Mouse (Mus musculus) bone marrow, adult 2 months (tissue): Measurements from ENCODE around the gene Smyd3. TPM values are rescaled to one million over a fixed set of nuclear protein-coding genes. Genes with fewer than 3 reads are reported as not detected.

Experiments used
- H3K27ac ChIP-seq: fragments of 200-500 bp; 2 replicates; pipeline ENCODE4 v1.5.1; 2012; ENCODE audit warnings: low read depth, mild to moderate bottlenecking, control low read depth, inconsistent platforms, low read length; ENCODE audit not compliant: control insufficient read depth, poor library complexity, insufficient read depth
- H3K4me1 ChIP-seq: fragments of 200-500 bp; 2 replicates; pipeline ENCODE4 v1.6.1; 2011; ENCODE audit warnings: low read length; ENCODE audit not compliant: control insufficient read depth, insufficient read depth
- H3K4me3 ChIP-seq: fragments of 200-500 bp; replicated peaks from 2 replicates; pipeline ENCODE3; 2011; ENCODE audit warnings: mild to moderate bottlenecking, low read depth, low read length, control low read depth; ENCODE audit not compliant: control insufficient read depth
- CTCF ChIP-seq: fragments of 200-500 bp; IDR thresholded peaks from 2 replicates; pipeline ENCODE4 v1.5.1; 2011; ENCODE audit warnings: low read length, control low read depth; ENCODE audit not compliant: control insufficient read depth, insufficient read depth
- POLR2A ChIP-seq: fragments of 200-500 bp; IDR thresholded peaks from 2 replicates; pipeline ENCODE4 v1.6.1; 2011; ENCODE audit warnings: low read depth, mild to moderate bottlenecking, control low read depth, low read length, borderline replicate concordance; ENCODE audit not compliant: control insufficient read depth
- WGBS: fragments of 180-500 bp; shearing (Covaris S2); methylation state at CpG from one replicate; pipeline ENCODE4 v1.1.7; 2018; 5-methylcytosine and 5-hydroxymethylcytosine counted together
- polyA plus RNA-seq: library from polyadenylated mRNA; stranded (reverse); fragments of >200 nt; gene quantifications from 2 replicates; pipeline ENCODE4 v1.2.4, GENCODE M21; 2011; ENCODE audit warnings: low replicate concordance; ENCODE audit not compliant: missing spikeins, insufficient read depth, insufficient read length

The Smyd3 gene
- polyA plus RNA-seq, 1 experiment = 20.8 TPM

DNA sequence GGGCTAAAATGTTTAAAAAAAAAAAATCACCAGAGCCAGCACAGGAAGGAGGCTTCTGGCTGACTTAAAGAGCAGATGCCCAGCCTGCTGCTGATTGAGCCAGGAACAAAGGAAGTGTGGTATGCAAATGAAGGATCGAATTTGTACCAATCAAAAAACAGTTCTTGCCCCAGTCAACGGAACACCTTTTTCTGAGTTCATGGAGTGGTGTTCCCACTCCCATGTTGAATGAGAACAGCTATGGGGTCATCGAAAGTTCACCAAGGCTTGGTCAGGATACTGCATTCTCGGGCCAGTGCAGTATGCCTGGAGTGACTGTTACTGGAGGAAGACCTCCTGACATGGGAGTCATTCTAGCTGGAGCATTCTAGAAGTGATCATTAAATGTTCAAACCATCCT is 109.8 kb downstream of the Smyd3 start:
- H3K4me1 ChIP-seq = no peaks in the 10 kb centered on the region
- H3K27ac ChIP-seq = no peak overlapping the region
- 78% methylated on average over 4 of the region's 4 CpGs for WGBS
- no peak overlapping the region for H3K4me3 ChIP-seq
- no peak for TF ChIP-seq POLR2A
- no peak for TF ChIP-seq CTCF

- H3K27ac ChIP-seq = no peak overlapping the region
- WGBS = 85% methylated on average over 5 of the region's 5 CpGs
- TF ChIP-seq CTCF = no peak
- TF ChIP-seq POLR2A = no peak
- no peak overlapping the region for H3K4me3 ChIP-seq
- H3K4me1 ChIP-seq = no peaks in the 10 kb centered on the region
Observed at GRCm38 (mm10) chr1:179400835-179401234, 117.0 kb downstream of the Smyd3 start.

GRCm38 (mm10) chr1:179398639-179399038 is 119.2 kb downstream of the Smyd3 start:
- WGBS = 90% methylated on average over 4 of the region's 4 CpGs
- TF ChIP-seq POLR2A (no peak), CTCF (no peak)
- Histone ChIP-seq H3K27ac (no peak overlapping the region), H3K4me3 (no peak overlapping the region), H3K4me1 (no peaks in the 10 kb centered on the region)

- H3K4me3 ChIP-seq = no peak overlapping the region
- H3K4me1 ChIP-seq = no peaks in the 10 kb centered on the region
- TF ChIP-seq CTCF (no peak), POLR2A (no peak)
- no peak overlapping the region for H3K27ac ChIP-seq
- 82% methylated on average over 15 of the region's 15 CpGs for WGBS
Observed at GRCm38 (mm10) chr1:179386237-179386975, 131.4 kb downstream of the Smyd3 start.

- no peak for TF ChIP-seq POLR2A
- TF ChIP-seq CTCF = no peak
- no peak overlapping the region for H3K27ac ChIP-seq
- 84% methylated on average over 7 of the region's 7 CpGs for WGBS
- no peak overlapping the region for H3K4me3 ChIP-seq
- no peaks in the 10 kb centered on the region for H3K4me1 ChIP-seq
Observed at GRCm38 (mm10) chr1:179385691-179386090, 132.2 kb downstream of the Smyd3 start.

DNA sequence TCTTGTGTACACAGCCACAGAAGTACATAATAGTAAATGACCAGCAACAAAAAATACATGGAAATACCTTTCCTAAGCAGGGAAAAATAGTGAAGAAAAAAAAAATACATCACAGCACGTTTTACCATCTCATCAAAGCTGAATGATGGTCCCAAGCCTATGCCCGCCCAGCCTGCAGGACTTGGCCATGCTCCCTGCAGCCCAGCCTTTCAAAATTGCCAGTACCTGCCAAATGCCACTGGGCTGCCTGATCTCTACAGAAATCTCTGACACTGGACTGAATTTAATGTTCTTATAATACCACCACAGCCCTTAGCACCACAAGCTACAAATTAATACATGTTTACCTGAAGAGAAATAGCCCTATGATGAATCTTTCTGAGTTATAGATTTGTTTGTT is 133.5 kb downstream of the Smyd3 start:
- H3K4me3 ChIP-seq = no peak overlapping the region
- H3K27ac ChIP-seq = no peak overlapping the region
- no peak for TF ChIP-seq POLR2A
- TF ChIP-seq CTCF = no peak
- no peaks in the 10 kb centered on the region for H3K4me1 ChIP-seq
- 83% methylated on average over 2 of the region's 2 CpGs for WGBS

DNA sequence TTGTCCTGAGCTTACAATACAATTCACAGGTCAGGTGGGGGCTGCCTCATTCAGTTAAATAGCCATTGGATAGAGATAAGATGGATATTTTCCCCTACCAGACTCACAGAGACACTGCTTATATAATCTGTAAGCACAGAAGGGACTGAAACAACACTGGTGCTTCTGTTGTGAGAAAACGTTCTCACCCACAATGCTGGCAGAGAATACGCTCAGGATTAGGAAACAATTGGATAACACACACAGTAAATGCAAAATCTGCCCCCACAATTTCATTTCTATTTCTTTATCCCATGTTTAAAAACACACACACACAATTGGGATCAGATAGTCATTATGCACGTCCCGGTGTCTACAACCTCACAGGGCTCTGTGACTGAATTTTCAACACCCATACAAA is 139.7 kb downstream of the Smyd3 start:
- Histone ChIP-seq H3K4me3 (no peak overlapping the region), H3K4me1 (no peaks in the 10 kb centered on the region), H3K27ac (no peak overlapping the region)
- WGBS = 84% methylated on average over 4 of the region's 4 CpGs
- no peak for TF ChIP-seq POLR2A
- TF ChIP-seq CTCF = no peak

GRCm38 (mm10) chr1:179374987-179375386 is 142.9 kb downstream of the Smyd3 start:
- H3K27ac ChIP-seq = no peak overlapping the region
- TF ChIP-seq POLR2A = no peak
- no peak for TF ChIP-seq CTCF
- WGBS = 87% methylated on average over 4 of the region's 4 CpGs
- H3K4me1 ChIP-seq = no peaks in the 10 kb centered on the region
- no peak overlapping the region for H3K4me3 ChIP-seq

- Histone ChIP-seq H3K4me3 (no peak overlapping the region), H3K4me1 (no peaks in the 10 kb centered on the region), H3K27ac (no peak overlapping the region)
- TF ChIP-seq CTCF (no peak), POLR2A (no peak)
- WGBS = 86% methylated on average over 11 of the region's 11 CpGs
Observed at GRCm38 (mm10) chr1:179373911-179374310, 143.9 kb downstream of the Smyd3 start.
